Mouse (Mus musculus) lung, postnatal 10 days (tissue): ENCODE results near the gene Chrdl2.
"Not testable (repeated sequence)": the region's sequence is repeated elsewhere in the genome, so short reads cannot be mapped to it uniquely, and the experiment has no call there.

Source experiments
- DNase-seq: peaks from one replicate; pipeline ENCODE4 v3.0.0; 2021

The Chrdl2 gene

GRCm38 (mm10) chr7:100042120-100042519 is 36.1 kb downstream of the Chrdl2 start:
- DNase-seq, result no peak

GRCm38 (mm10) chr7:100043096-100043495 is 37.1 kb downstream of the Chrdl2 start:
- DNase-seq, result no peak

- DNase-seq, result no peak
Observed at GRCm38 (mm10) chr7:100043605-100044031, 37.6 kb downstream of the Chrdl2 start.

GRCm38 (mm10) chr7:100046486-100046885 is 40.5 kb downstream of the Chrdl2 start:
- no peak for DNase-seq

GRCm38 (mm10) chr7:100051904-100052303 is 45.9 kb downstream of the Chrdl2 start:
- peak; percentile 36 for DNase-seq

- DNase-seq, result not testable (repeated sequence)
Observed at GRCm38 (mm10) chr7:100052991-100053390, 47.0 kb downstream of the Chrdl2 start.

GRCm38 (mm10) chr7:100073959-100074358 is 68.0 kb downstream of the Chrdl2 start:
- peak; percentile 63 for DNase-seq

- DNase-seq, result no peak
Observed at GRCm38 (mm10) chr7:100076296-100076695, 70.3 kb downstream of the Chrdl2 start.

GRCm38 (mm10) chr7:100077071-100077470 is 71.1 kb downstream of the Chrdl2 start:
- DNase-seq, result no peak

- no peak for DNase-seq
Observed at GRCm38 (mm10) chr7:100080087-100080781, 74.3 kb downstream of the Chrdl2 start.

- no peak for DNase-seq
Observed at GRCm38 (mm10) chr7:100082836-100083235, 76.9 kb downstream of the Chrdl2 start.

GRCm38 (mm10) chr7:100083812-100084211 is 77.8 kb downstream of the Chrdl2 start:
- no peak for DNase-seq
